Mouse (Mus musculus) stomach, postnatal 0 days (tissue): ENCODE data around the gene Sardh. TPM values are rescaled to one million over a fixed set of nuclear protein-coding genes. Genes with fewer than 3 reads are reported as not detected.

Source experiments
- ATAC-seq: fragments of 200-750 bp; cut with Nextera tagmentation; 2 replicates; pipeline ENCODE4 v1.8.0; 2017; ENCODE audit not compliant: low FRiP score, low TSS enrichment
- DNase-seq: peaks from one replicate; pipeline ENCODE4 v3.0.0-alpha.2; 2016; ENCODE audit warnings: low spot score
- H3K27ac ChIP-seq: fragments of 300-500 bp; sonication (generic); replicated peaks from 2 replicates; pipeline ENCODE4 v1.5.1; 2014; ENCODE audit warnings: mild to moderate bottlenecking, control low read depth
- H3K27me3 ChIP-seq: fragments of 300-500 bp; sonication (generic); 2 replicates; pipeline ENCODE4 v1.6.1; 2014; ENCODE audit warnings: low read length; ENCODE audit not compliant: control insufficient read depth, insufficient read depth
- H3K36me3 ChIP-seq: fragments of 300-500 bp; sonication (generic); 2 replicates; pipeline ENCODE4 v1.6.1; 2014; ENCODE audit warnings: low read length, mixed read lengths; ENCODE audit not compliant: control insufficient read depth, insufficient read depth
- H3K4me1 ChIP-seq: fragments of 300-500 bp; sonication (generic); replicated peaks from 2 replicates; pipeline ENCODE4 v1.6.1; 2014; ENCODE audit warnings: antibody characterized with exemption; ENCODE audit not compliant: control insufficient read depth, insufficient read depth
- H3K4me2 ChIP-seq: fragments of 300-500 bp; sonication (generic); replicated peaks from 2 replicates; pipeline ENCODE4 v1.6.1; 2014; ENCODE audit warnings: low read depth, mild to moderate bottlenecking, control low read depth, moderate library complexity
- H3K4me3 ChIP-seq: fragments of 300-500 bp; sonication (generic); 2 replicates; pipeline ENCODE4 v1.5.1; 2014; ENCODE audit warnings: low read depth, low read length, control low read depth
- H3K9ac ChIP-seq: fragments of 300-500 bp; sonication (generic); 2 replicates; pipeline ENCODE4 v1.6.1; 2014; ENCODE audit warnings: mild to moderate bottlenecking, low read length, control low read depth, mixed read lengths
- H3K9me3 ChIP-seq: fragments of 300-500 bp; sonication (generic); 2 replicates; pipeline ENCODE4 v1.6.1; 2016; ENCODE audit warnings: low read length; ENCODE audit not compliant: control insufficient read depth
- CTCF ChIP-seq: IDR thresholded peaks from 2 replicates; pipeline ENCODE4 v1.5.1; 2016; ENCODE audit warnings: antibody characterized with exemption, low read depth, mild to moderate bottlenecking, moderate library complexity
- EP300 ChIP-seq: optimal IDR thresholded peaks from 2 replicates; pipeline ENCODE3; 2016; ENCODE audit warnings: antibody characterized with exemption
- WGBS: fragments of 180-500 bp; shearing (Covaris S2); extraction: QIAGEN DNeasy Blood & Tissue Kit; methylation state at CpG from one replicate; pipeline ENCODE4 v1.1.7; 2014; 5-methylcytosine and 5-hydroxymethylcytosine counted together
- polyA plus RNA-seq: library from polyadenylated mRNA; unstranded; fragments of >200 nt; fragmentation: Nextera tagmentation; extraction: Ambion mirVana; gene quantifications from 2 replicates; pipeline ENCODE4 v1.2.1, GENCODE M21; 2015

Gene Sardh
- polyA plus RNA-seq, result 7.2 and 8.9 TPM in 2 replicates

- no peak for TF ChIP-seq EP300
- no peak for TF ChIP-seq CTCF
- ATAC-seq, result peak; percentile 38
- Histone ChIP-seq H3K9me3 (no peaks in the 10 kb centered on the region), H3K27ac (peak within 1 kb of the TSS; percentile 76), H3K27me3 (no peaks in the 10 kb centered on the region), H3K4me3 (no peak within 1 kb of the TSS), H3K4me2 (peak within 1 kb of the TSS; percentile 50), H3K4me1 (no peaks in the 10 kb centered on the region; the same call in none of the 2 replicates), H3K36me3 (no peaks in the 10 kb centered on the region), H3K9ac (peak within 1 kb of the TSS; percentile 1)
- 82% methylated on average over 2 of the region's 2 CpGs for WGBS
- DNase-seq, result peak; percentile 32
Measured at GRCm38 (mm10) chr2:27248211-27248610, at the start of gene Sardh. Gene Sardh (minus strand): TSS chr2:27248337.

- Histone ChIP-seq H3K27ac (no peak overlapping the region), H3K4me3 (no peak overlapping the region), H3K27me3 (no peaks in the 10 kb centered on the region), H3K36me3 (no peaks in the 10 kb centered on the region), H3K9me3 (no peaks in the 10 kb centered on the region), H3K4me1 (no peaks in the 10 kb centered on the region), H3K9ac (no peak overlapping the region), H3K4me2 (no peak overlapping the region)
- TF ChIP-seq CTCF (no peak), EP300 (no peak)
- DNase-seq (peak; percentile 27), ATAC-seq (0 out of 2 replicates have a peak, but pooled peaks have one; percentile 50)
- 68% methylated on average over 9 of the region's 9 CpGs for WGBS
Measured at GRCm38 (mm10) chr2:27296656-27297406, 48.7 kb upstream of the Sardh start.

GRCm38 (mm10) chr2:27294777-27295176 lies 46.6 kb upstream of the Sardh start:
- no peak overlapping the region for H3K4me2 ChIP-seq
- no peaks in the 10 kb centered on the region for H3K4me1 ChIP-seq
- no peak overlapping the region for H3K27ac ChIP-seq
- H3K4me3 ChIP-seq, result no peak overlapping the region
- ATAC-seq (no peak), DNase-seq (no peak)
- H3K36me3 ChIP-seq, result no peaks in the 10 kb centered on the region; the same call in 1 of the 2 replicates
- WGBS, result 91% methylated on average over 3 of the region's 3 CpGs
- no peaks in the 10 kb centered on the region for H3K9me3 ChIP-seq
- H3K27me3 ChIP-seq, result no peaks in the 10 kb centered on the region
- TF ChIP-seq CTCF (no peak), EP300 (no peak)
- no peak overlapping the region for H3K9ac ChIP-seq

- H3K36me3 ChIP-seq, result no peaks in the 10 kb centered on the region; the same call in 1 of the 2 replicates
- no peaks in the 10 kb centered on the region for H3K27me3 ChIP-seq
- no peaks in the 10 kb centered on the region for H3K9me3 ChIP-seq
- H3K27ac ChIP-seq, result peak overlapping the region; percentile 36; the same call in 1 of the 2 replicates
- TF ChIP-seq CTCF (peak; percentile 94), EP300 (no peak)
- no peak overlapping the region for H3K9ac ChIP-seq
- no peak overlapping the region for H3K4me2 ChIP-seq
- WGBS, result 8% methylated on average over 3 of the region's 3 CpGs
- ATAC-seq, result peak; percentile 16; the same call in 1 of the 2 replicates
- H3K4me1 ChIP-seq, result no peaks in the 10 kb centered on the region
- H3K4me3 ChIP-seq, result no peak overlapping the region
- peak; percentile 79 for DNase-seq
Measured at GRCm38 (mm10) chr2:27289019-27289418, 40.9 kb upstream of the Sardh start.

GRCm38 (mm10) chr2:27286971-27287710 lies 39.0 kb upstream of the Sardh start:
- Histone ChIP-seq H3K27me3 (no peaks in the 10 kb centered on the region), H3K4me2 (no peak overlapping the region), H3K4me1 (no peaks in the 10 kb centered on the region), H3K36me3 (no peaks in the 10 kb centered on the region; the same call in 1 of the 2 replicates), H3K9ac (no peak overlapping the region), H3K27ac (no peak overlapping the region), H3K4me3 (no peak overlapping the region), H3K9me3 (no peaks in the 10 kb centered on the region)
- ATAC-seq (peak; percentile 38), DNase-seq (peak; percentile 39)
- WGBS, result 60% methylated on average over 7 of the region's 7 CpGs
- TF ChIP-seq EP300 (no peak), CTCF (no peak)

GRCm38 (mm10) chr2:27284441-27284840 lies 36.3 kb upstream of the Sardh start:
- TF ChIP-seq CTCF (no peak), EP300 (no peak)
- DNase-seq (no peak), ATAC-seq (no peak)
- H3K9ac ChIP-seq, result no peak overlapping the region
- no peaks in the 10 kb centered on the region; the same call in 1 of the 2 replicates for H3K36me3 ChIP-seq
- WGBS, result 65% methylated on average over 7 of the region's 7 CpGs
- H3K27me3 ChIP-seq, result no peaks in the 10 kb centered on the region
- no peak overlapping the region for H3K4me2 ChIP-seq
- no peak overlapping the region for H3K4me3 ChIP-seq
- no peaks in the 10 kb centered on the region for H3K4me1 ChIP-seq
- no peak overlapping the region for H3K27ac ChIP-seq
- H3K9me3 ChIP-seq, result no peaks in the 10 kb centered on the region
